Mouse (Mus musculus) induced T-regulatory cell, adult 2 months (primary cell): ENCODE measurements around the gene Fbxo46.

Experiments
- DNase-seq: peaks from one replicate; pipeline ENCODE4 v3.0.0-alpha.2; 2012; ENCODE audit warnings: low read depth

Gene Fbxo46

GRCm38 (mm10) chr7:19119631-19120429, at the start of gene Fbxo46:
Gene Fbxo46, plus strand, starts transcription at chr7:19119859.
- DNase-seq: peak; percentile 99

- DNase-seq: peak; percentile 30
Observed at GRCm38 (mm10) chr7:19071024-19071423, 48.6 kb upstream of the Fbxo46 start.

GRCm38 (mm10) chr7:19073504-19073903, 46.2 kb upstream of the Fbxo46 start:
- DNase-seq: peak; percentile 77

GRCm38 (mm10) chr7:19074494-19074893, 45.2 kb upstream of the Fbxo46 start:
- DNase-seq: no peak

- peak; percentile 49 for DNase-seq
Observed at GRCm38 (mm10) chr7:19075231-19075630, 44.4 kb upstream of the Fbxo46 start.

- peak; percentile 84 for DNase-seq
Observed at GRCm38 (mm10) chr7:19075723-19076585, 43.7 kb upstream of the Fbxo46 start, which contains the start of gene Dmwd. Gene Dmwd, plus strand, starts transcription at chr7:19076227.

- peak; percentile 50 for DNase-seq
Observed at GRCm38 (mm10) chr7:19076586-19076991, 43.1 kb upstream of the Fbxo46 start.

GRCm38 (mm10) chr7:19077761-19078160, 41.9 kb upstream of the Fbxo46 start:
- peak; percentile 90 for DNase-seq

GRCm38 (mm10) chr7:19078732-19079131, 40.9 kb upstream of the Fbxo46 start:
- no peak for DNase-seq

GRCm38 (mm10) chr7:19080451-19080950, 39.2 kb upstream of the Fbxo46 start:
- no peak for DNase-seq

- DNase-seq: no peak
Observed at GRCm38 (mm10) chr7:19082171-19082570, 37.5 kb upstream of the Fbxo46 start.

- no peak for DNase-seq
Observed at GRCm38 (mm10) chr7:19083096-19083495, 36.6 kb upstream of the Fbxo46 start.

- DNase-seq: no peak
Observed at GRCm38 (mm10) chr7:19083701-19084100, 36.0 kb upstream of the Fbxo46 start, which contains the start of gene Dmpk. Gene Dmpk, plus strand, starts transcription at chr7:19083849.

- no peak for DNase-seq
Observed at GRCm38 (mm10) chr7:19084277-19084771, 35.3 kb upstream of the Fbxo46 start.

- no peak for DNase-seq
Observed at GRCm38 (mm10) chr7:19084921-19085473, 34.7 kb upstream of the Fbxo46 start.

- no peak for DNase-seq
Observed at GRCm38 (mm10) chr7:19085495-19085894, 34.2 kb upstream of the Fbxo46 start.

- peak; percentile 80 for DNase-seq
Observed at GRCm38 (mm10) chr7:19086042-19086441, 33.6 kb upstream of the Fbxo46 start.

- DNase-seq: no peak
Observed at GRCm38 (mm10) chr7:19086760-19087159, 32.9 kb upstream of the Fbxo46 start.

GRCm38 (mm10) chr7:19088813-19089212, 30.8 kb upstream of the Fbxo46 start:
- DNase-seq: peak; percentile 84

GRCm38 (mm10) chr7:19091913-19092312, 27.7 kb upstream of the Fbxo46 start:
- DNase-seq: no peak

- DNase-seq: peak; percentile 47
Observed at GRCm38 (mm10) chr7:19092381-19093173, 27.1 kb upstream of the Fbxo46 start.
